Mouse (Mus musculus): Measurements from ENCODE around the gene Car3.

DNA sequence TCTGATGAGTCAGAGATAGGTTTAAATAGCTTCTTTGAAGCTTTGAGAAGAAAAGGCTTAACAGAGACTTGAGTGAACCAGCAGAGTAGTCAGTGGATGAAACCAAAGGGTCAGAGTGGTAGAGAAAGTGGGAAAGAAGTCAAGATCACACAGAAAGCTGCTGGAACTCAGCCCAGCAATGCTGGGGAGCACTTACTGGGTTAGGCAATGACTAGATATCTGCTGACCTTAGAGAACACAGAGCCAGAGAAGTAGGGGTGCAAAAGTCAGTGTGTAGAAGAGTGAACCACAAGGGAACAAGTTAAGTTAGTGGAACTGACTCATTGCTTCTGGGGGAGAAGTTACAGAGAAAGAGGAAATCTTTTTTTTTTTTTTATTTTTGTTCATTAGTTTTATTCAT, 30.5 kb upstream of the Car3 start:
- TF ChIP-seq CTCF (IDR thresholded peaks at IDR 0.05; ENCODE audit: low read depth, low read length) (no peak), TAL1 (conservative IDR thresholded peaks at IDR 0.05; ENCODE audit: low read depth, low read length) (no peak), POLR2AphosphoS5 (IDR thresholded peaks at IDR 0.05; ENCODE audit: insufficient replicate concordance, low read depth, low read length) (no peak)

All from G1E (cell line).